Mouse (Mus musculus) embryonic facial prominence, embryonic 13.5 days (tissue): Measurements from ENCODE around the gene Igfals. TPM values are rescaled to one million over a fixed set of nuclear protein-coding genes. Genes with fewer than 3 reads are reported as not detected.

ENCODE experiments used
- ATAC-seq: fragments of 200-750 bp; cut with Nextera tagmentation; 2 replicates; pipeline ENCODE4 v1.8.0; 2017; ENCODE audit warnings: low read depth; ENCODE audit not compliant: insufficient number of reproducible peaks, insufficient read depth, low FRiP score, low TSS enrichment
- H3K27ac ChIP-seq: fragments of 300-500 bp; sonication (generic); 2 replicates; pipeline ENCODE4 v1.5.1; 2015; ENCODE audit warnings: moderate library complexity, mild to moderate bottlenecking, inconsistent platforms
- H3K27me3 ChIP-seq: fragments of 300-500 bp; sonication (generic); 2 replicates; pipeline ENCODE4 v1.6.1; 2015; ENCODE audit warnings: mild to moderate bottlenecking, inconsistent platforms
- H3K36me3 ChIP-seq: fragments of 300-500 bp; sonication (generic); 2 replicates; pipeline ENCODE4 v1.6.1; 2015; ENCODE audit warnings: mild to moderate bottlenecking, inconsistent platforms
- H3K4me1 ChIP-seq: fragments of 300-500 bp; sonication (generic); 2 replicates; pipeline ENCODE4 v1.6.1; 2015; ENCODE audit warnings: inconsistent platforms
- H3K4me2 ChIP-seq: fragments of 300-500 bp; sonication (generic); 2 replicates; pipeline ENCODE4 v1.6.1; 2015; ENCODE audit warnings: moderate library complexity, mild to moderate bottlenecking, inconsistent platforms
- H3K4me3 ChIP-seq: fragments of 300-500 bp; sonication (generic); 2 replicates; pipeline ENCODE4 v1.5.1; 2015; ENCODE audit warnings: mild to moderate bottlenecking, inconsistent platforms
- H3K9ac ChIP-seq: fragments of 300-500 bp; sonication (generic); 2 replicates; pipeline ENCODE4 v1.6.1; 2015; ENCODE audit warnings: mild to moderate bottlenecking, inconsistent platforms
- H3K9me3 ChIP-seq: fragments of 300-500 bp; sonication (generic); 2 replicates; pipeline ENCODE4 v1.6.1; 2016; ENCODE audit warnings: inconsistent platforms
- WGBS: fragments of 180-500 bp; shearing (Covaris S2); methylation state at CpG from one replicate; pipeline ENCODE4 v1.1.7; 2015; ENCODE audit warnings: mixed read lengths; 5-methylcytosine and 5-hydroxymethylcytosine counted together
- polyA plus RNA-seq: library from polyadenylated mRNA; unstranded; fragments of >200 nt; fragmentation: Nextera tagmentation; extraction: Ambion mirVana; gene quantifications from 2 replicates; pipeline ENCODE4 v1.2.1, GENCODE M21; 2015

Igfals gene
- polyA plus RNA-seq, 1 experiment from 2014 or later: 0.42 TPM

DNA sequence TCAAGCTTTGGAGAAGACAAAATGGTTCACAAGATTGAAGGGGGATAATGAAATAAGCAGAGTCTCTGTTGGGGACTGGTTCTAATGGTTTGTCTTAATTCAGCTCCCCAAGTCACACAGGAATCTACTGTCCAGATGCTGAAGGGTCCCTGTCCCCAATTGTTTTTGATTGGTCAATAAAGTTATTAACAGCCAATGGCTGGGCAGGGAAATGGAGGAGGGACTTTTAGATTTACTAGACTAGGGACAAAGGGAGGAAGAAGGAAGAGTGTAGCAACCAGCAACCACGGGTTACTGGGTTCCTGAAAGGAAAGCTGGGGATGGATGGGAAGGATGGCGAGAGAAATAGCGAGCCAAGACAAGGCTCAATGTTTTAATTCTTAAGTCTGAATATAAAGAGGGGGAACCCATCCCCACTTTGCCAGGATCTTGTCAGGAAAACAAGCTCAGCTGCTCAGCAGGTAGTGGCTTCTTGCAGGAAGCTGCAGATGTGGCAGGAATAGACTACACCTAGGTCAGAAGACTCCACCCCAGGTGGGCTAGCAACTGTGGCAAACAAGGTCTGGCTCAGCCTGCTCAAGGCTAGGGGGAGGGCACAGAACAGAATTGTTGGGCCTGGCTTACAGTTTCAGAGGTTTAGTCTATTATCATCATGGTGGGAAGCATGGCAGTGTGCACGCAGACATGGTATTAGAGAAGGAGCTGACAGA is 8.1 kb downstream of the Igfals start:
- Histone ChIP-seq H3K4me1 (no peaks in the 10 kb centered on the region), H3K4me2 (no peak overlapping the region), H3K9ac (no peak overlapping the region), H3K27ac (no peak overlapping the region), H3K9me3 (no peaks in the 10 kb centered on the region), H3K36me3 (no peaks in the 10 kb centered on the region), H3K4me3 (no peak overlapping the region), H3K27me3 (no peaks in the 10 kb centered on the region)
- no peak for ATAC-seq
- WGBS: 52% methylated on average over 4 of the region's 4 CpGs

DNA sequence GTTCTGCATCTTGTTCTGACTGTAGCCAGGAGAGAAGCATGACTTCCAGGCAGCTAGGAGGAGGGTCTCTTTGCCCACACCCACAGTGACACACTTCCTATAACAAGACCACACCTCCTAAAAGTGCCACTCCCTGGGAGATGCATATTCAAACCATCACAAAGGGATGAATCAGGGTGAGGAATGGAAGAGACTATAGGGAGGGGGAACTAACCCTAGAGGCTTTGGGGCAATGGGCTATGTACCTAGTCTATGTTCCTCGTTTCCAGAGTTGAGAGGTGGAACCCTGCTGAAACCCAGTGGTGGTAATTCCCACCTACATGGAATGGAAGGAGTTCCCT is 8.6 kb downstream of the Igfals start:
- no peak for ATAC-seq
- WGBS: 55% methylated on average over 1 of the region's 1 CpGs

DNA sequence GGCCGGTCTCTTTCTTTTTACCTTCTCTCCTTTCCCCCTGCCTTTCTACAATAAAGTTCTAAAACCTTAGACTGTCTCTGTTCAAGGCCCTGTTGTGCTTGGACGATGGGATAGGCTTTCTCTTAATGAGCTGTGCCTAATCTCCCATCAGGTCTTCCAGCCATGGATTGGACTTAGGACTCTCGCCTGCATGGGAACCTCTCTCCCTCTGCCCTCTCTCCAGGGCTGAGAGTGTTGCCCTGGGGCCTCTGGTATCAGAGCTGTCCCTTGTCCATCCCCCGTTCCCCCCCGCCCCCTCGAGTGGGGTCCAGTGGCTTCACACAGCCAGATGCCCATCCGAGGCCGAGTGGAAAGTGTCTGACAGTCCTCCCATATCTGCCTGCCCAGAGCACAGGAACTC is 9.2 kb downstream of the Igfals start:
- Histone ChIP-seq H3K4me3 (no peak overlapping the region), H3K4me2 (no peak overlapping the region), H3K4me1 (no peaks in the 10 kb centered on the region), H3K9me3 (no peaks in the 10 kb centered on the region), H3K36me3 (no peaks in the 10 kb centered on the region), H3K27ac (no peak overlapping the region), H3K9ac (no peak overlapping the region), H3K27me3 (no peaks in the 10 kb centered on the region)
- ATAC-seq: no peak
- 76% methylated on average over 8 of the region's 8 CpGs for WGBS

More for the DNA sequence above, 8.6 kb downstream of the Igfals start:
- Histone ChIP-seq H3K9ac (no peak overlapping the region), H3K4me1 (no peaks in the 10 kb centered on the region), H3K4me2 (no peak overlapping the region), H3K9me3 (no peaks in the 10 kb centered on the region), H3K27ac (no peak overlapping the region), H3K27me3 (no peaks in the 10 kb centered on the region), H3K36me3 (no peaks in the 10 kb centered on the region), H3K4me3 (no peak overlapping the region)

- WGBS: 49% methylated on average over 10 of the region's 10 CpGs
- peak; percentile 2; the same call in 1 of the 2 replicates for ATAC-seq
- Histone ChIP-seq H3K4me2 (no peak overlapping the region; the same call in 1 of the 2 replicates), H3K27me3 (no peaks in the 10 kb centered on the region), H3K9me3 (no peaks in the 10 kb centered on the region), H3K27ac (no peak overlapping the region), H3K36me3 (peaks cover under 1% of the 10 kb centered on the region), H3K9ac (peak overlapping the region; percentile 53), H3K4me1 (no peaks in the 10 kb centered on the region), H3K4me3 (no peak overlapping the region)
Observed at GRCm38 (mm10) chr17:24877336-24878116, 11.7 kb downstream of the Igfals start.

- no peak; the same call in 1 of the 2 replicates for ATAC-seq
- H3K4me3 ChIP-seq: no peak overlapping the region
- peaks cover 6% of the 10 kb centered on the region for H3K36me3 ChIP-seq
- no peak overlapping the region; the same call in 1 of the 2 replicates for H3K4me2 ChIP-seq
- 29% methylated on average over 5 of the region's 5 CpGs for WGBS
- H3K9ac ChIP-seq: peak overlapping the region; percentile 53
- no peaks in the 10 kb centered on the region for H3K9me3 ChIP-seq
- H3K4me1 ChIP-seq: no peaks in the 10 kb centered on the region
- no peak overlapping the region for H3K27ac ChIP-seq
- H3K27me3 ChIP-seq: no peaks in the 10 kb centered on the region
Observed at GRCm38 (mm10) chr17:24878117-24878397, 12.3 kb downstream of the Igfals start.

- Histone ChIP-seq H3K27ac (no peak overlapping the region), H3K4me1 (no peaks in the 10 kb centered on the region), H3K4me2 (no peak overlapping the region), H3K9me3 (no peaks in the 10 kb centered on the region), H3K4me3 (no peak overlapping the region), H3K27me3 (no peaks in the 10 kb centered on the region), H3K9ac (no peak overlapping the region), H3K36me3 (peaks cover 11% of the 10 kb centered on the region)
- WGBS: 70% methylated on average over 8 of the region's 8 CpGs
- no peak for ATAC-seq
Observed at GRCm38 (mm10) chr17:24878531-24878930, 12.7 kb downstream of the Igfals start.

GRCm38 (mm10) chr17:24881738-24882440 is 16.1 kb downstream of the Igfals start:
- no peak overlapping the region for H3K27ac ChIP-seq
- ATAC-seq: no peak
- peak overlapping the region; percentile 17; the same call in 1 of the 2 replicates for H3K9ac ChIP-seq
- peaks cover 8% of the 10 kb centered on the region for H3K4me1 ChIP-seq
- H3K9me3 ChIP-seq: no peaks in the 10 kb centered on the region
- no peak overlapping the region for H3K4me2 ChIP-seq
- no peak overlapping the region for H3K4me3 ChIP-seq
- WGBS: 40% methylated on average over 7 of the region's 7 CpGs
- H3K27me3 ChIP-seq: no peaks in the 10 kb centered on the region
- H3K36me3 ChIP-seq: peaks cover 27% of the 10 kb centered on the region

GRCm38 (mm10) chr17:24884391-24884790 is 18.6 kb downstream of the Igfals start:
- Histone ChIP-seq H3K4me3 (0 out of 2 replicates have a peak overlapping the region, but pooled peaks have one; percentile 4), H3K36me3 (peaks cover 36% of the 10 kb centered on the region), H3K9ac (no peak overlapping the region), H3K4me2 (no peak overlapping the region), H3K27ac (no peak overlapping the region), H3K9me3 (no peaks in the 10 kb centered on the region), H3K27me3 (no peaks in the 10 kb centered on the region), H3K4me1 (peaks cover 23% of the 10 kb centered on the region)
- WGBS: 87% methylated on average over 6 of the region's 6 CpGs
- ATAC-seq: no peak

DNA sequence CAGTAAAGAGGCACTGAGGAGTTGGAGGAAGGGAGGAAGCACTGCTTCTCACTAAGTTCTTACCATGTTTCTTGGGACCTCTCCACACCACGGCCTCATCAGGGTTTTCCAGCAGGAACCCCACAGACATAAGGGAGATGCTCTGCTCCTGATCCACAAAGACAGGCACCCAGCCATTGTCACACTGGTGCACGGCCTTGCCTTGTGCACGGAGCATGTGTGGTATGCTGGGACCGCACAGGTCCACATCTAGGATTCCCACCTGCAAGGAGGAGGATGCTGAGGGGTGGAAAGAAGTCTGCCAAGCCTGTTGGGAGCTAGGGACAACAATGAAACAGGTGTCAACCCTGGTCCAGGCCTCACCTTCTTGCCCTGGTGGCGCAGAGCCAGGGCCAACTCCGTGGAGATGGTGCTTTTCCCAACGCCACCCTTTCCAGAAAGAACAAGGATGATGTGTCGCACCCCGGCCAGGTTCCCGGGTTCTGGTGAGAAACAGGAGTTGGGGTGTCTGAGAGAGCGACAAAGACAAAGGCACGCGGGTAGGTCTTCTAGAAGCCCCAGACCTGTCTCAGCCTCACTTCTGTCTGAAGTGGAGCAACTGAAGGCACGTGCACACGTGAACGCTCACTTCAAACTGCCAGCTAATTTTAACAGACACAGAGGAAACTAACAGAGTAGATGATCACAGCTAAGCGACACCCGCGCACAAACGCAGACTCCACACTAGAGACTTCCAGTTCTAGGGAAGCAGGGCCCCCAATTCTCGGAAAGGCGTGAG is 19.7 kb downstream of the Igfals start:
- Histone ChIP-seq H3K27me3 (no peaks in the 10 kb centered on the region), H3K4me1 (peaks cover 23% of the 10 kb centered on the region), H3K9me3 (no peaks in the 10 kb centered on the region), H3K4me2 (peak overlapping the region; percentile 97), H3K9ac (peak overlapping the region; percentile 80), H3K36me3 (peaks cover 48% of the 10 kb centered on the region), H3K4me3 (peak overlapping the region; percentile 82), H3K27ac (no peak overlapping the region)
- no peak for ATAC-seq
- 23% methylated on average over 22 of the region's 22 CpGs for WGBS

DNA sequence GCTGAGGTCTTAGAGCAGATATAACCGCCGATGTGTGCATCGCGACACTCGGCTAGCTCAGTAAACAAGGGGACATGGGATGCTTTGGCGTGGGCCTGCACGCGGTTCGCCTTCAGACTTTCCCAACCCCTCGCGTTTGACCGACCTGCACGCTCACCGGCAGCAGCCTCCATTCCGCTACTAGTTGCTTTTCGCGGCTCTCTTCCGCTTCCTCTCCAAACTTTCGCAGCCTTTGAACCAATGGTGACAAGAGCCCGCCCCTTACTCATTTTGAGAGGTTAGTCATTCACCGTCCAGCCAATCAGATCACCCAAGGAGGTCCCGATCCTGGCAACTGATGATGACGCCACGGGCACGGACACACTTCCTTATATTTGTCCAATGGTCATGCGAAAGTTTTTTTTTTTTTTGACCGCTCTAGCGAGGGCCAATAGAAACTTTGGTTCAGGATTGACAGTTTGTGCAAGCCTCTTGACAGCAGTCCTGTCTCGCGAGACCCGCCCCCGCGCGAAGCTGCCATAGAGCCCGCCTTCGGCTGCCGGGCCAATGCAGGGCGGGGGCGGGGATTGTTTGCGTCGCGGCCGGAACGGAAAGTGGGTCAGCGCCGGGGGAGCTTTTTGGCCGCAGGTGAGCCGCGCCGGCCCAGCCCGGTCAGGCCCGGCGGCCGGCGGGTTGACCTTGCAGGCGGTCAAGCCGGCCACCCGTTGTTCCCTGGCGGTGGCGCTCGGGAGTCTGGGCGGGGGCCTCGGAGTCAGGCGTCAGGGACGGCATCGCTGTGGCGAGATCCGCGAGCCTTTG is 20.5 kb downstream of the Igfals start, which contains the start of the genes Nubp2 and Spsb3:
Gene Nubp2 (minus strand): TSS at position 216 of the 798 bp plus-strand sequence.
Gene Spsb3 (plus strand): TSS at position 510 of the 798 bp plus-strand sequence.
- H3K27ac ChIP-seq: peak within 1 kb of the TSS; percentile 60; the same call in 1 of the 2 replicates
- H3K9ac ChIP-seq: peak within 1 kb of the TSS; percentile 85
- peak; percentile 95 for ATAC-seq
- no peaks in the 10 kb centered on the region for H3K9me3 ChIP-seq
- peaks cover 23% of the 10 kb centered on the region for H3K4me1 ChIP-seq
- H3K36me3 ChIP-seq: peaks cover 56% of the 10 kb centered on the region
- H3K4me3 ChIP-seq: peak within 1 kb of the TSS; percentile 82
- peak within 1 kb of the TSS; percentile 97 for H3K4me2 ChIP-seq
- under 1% methylated on average over 69 of the region's 69 CpGs for WGBS
- no peaks in the 10 kb centered on the region for H3K27me3 ChIP-seq
